Mouse (Mus musculus) hindlimb bud, embryonic 11.5 days (tissue): ENCODE results near the gene Fam131a.

Experiments
- DNase-seq: peaks from one replicate; pipeline ENCODE4 v3.0.0-alpha.2; 2012; ENCODE audit warnings: low read depth, low spot score; ENCODE audit errors: extremely low spot score

Gene Fam131a

GRCm38 (mm10) chr16:20715976-20716840 lies 23.2 kb downstream of the Fam131a start:
- no peak for DNase-seq

- DNase-seq: no peak
These were observed 23.8 kb downstream of the Fam131a start for GRCm38 (mm10) chr16:20716841-20717180.

GRCm38 (mm10) chr16:20717181-20717977 lies 24.3 kb downstream of the Fam131a start, which contains the start of the genes Polr2h and Clcn2:
TSS of gene Polr2h (plus strand) at chr16:20717665.
TSS of gene Clcn2 (minus strand) at chr16:20717746.
- peak; percentile 81 for DNase-seq

GRCm38 (mm10) chr16:20717978-20718670 lies 25.1 kb downstream of the Fam131a start:
- DNase-seq: no peak

GRCm38 (mm10) chr16:20721808-20722207 lies 28.8 kb downstream of the Fam131a start:
- DNase-seq: no peak

- DNase-seq: no peak
These were observed 29.7 kb downstream of the Fam131a start for GRCm38 (mm10) chr16:20722736-20723135.

GRCm38 (mm10) chr16:20723247-20723646 lies 30.2 kb downstream of the Fam131a start:
- no peak for DNase-seq

GRCm38 (mm10) chr16:20724338-20724748 lies 31.3 kb downstream of the Fam131a start:
- DNase-seq: no peak

- DNase-seq: no peak
These were observed 32.3 kb downstream of the Fam131a start for GRCm38 (mm10) chr16:20725321-20725720.

- no peak for DNase-seq
These were observed 32.7 kb downstream of the Fam131a start for GRCm38 (mm10) chr16:20725750-20726149.

- no peak for DNase-seq
These were observed 33.3 kb downstream of the Fam131a start for GRCm38 (mm10) chr16:20726384-20726783.

- DNase-seq: no peak
These were observed 37.3 kb downstream of the Fam131a start for GRCm38 (mm10) chr16:20730293-20730711.

GRCm38 (mm10) chr16:20731688-20732087 lies 38.6 kb downstream of the Fam131a start:
- no peak for DNase-seq

- DNase-seq: no peak
These were observed 39.3 kb downstream of the Fam131a start for GRCm38 (mm10) chr16:20732251-20732924.

GRCm38 (mm10) chr16:20732925-20733730 lies 40.1 kb downstream of the Fam131a start, which contains the start of gene Chrd:
TSS of gene Chrd (plus strand) at chr16:20733127.
- no peak for DNase-seq

GRCm38 (mm10) chr16:20733731-20734730 lies 41.0 kb downstream of the Fam131a start, which contains the start of gene Thpo:
TSS of gene Thpo (minus strand) at chr16:20734511.
- DNase-seq: no peak

GRCm38 (mm10) chr16:20735651-20736050 lies 42.6 kb downstream of the Fam131a start:
- no peak for DNase-seq

- no peak for DNase-seq
These were observed 43.1 kb downstream of the Fam131a start for GRCm38 (mm10) chr16:20736168-20736567.
